ENCODE assay signal across 23 mouse cellular contexts in the genomic region with DNA sequence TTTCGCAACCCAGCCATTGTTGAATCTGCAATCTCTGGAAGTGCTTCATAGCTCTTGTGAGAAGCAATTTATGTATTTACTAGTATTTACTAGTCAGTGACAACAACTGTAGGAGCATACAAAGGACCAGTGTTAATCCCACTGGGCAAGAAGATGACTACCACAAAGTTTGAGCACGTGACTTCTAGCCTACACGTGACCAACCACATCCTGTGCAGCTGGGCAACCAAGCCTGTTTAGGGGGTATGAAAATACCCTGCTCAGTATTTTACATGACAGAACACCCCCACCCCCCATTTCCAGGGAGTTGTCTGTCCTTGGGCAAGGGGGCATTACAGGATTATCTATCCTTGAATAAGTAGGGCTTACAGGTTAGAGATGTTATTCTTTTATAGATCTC. TPM values are rescaled to one million over a fixed set of nuclear protein-coding genes. Genes with fewer than 3 reads are reported as not detected.
DNase-seq lines count a peak whose midpoint lies in the region; ATAC-seq and TF ChIP-seq lines count a peak whose summit lies in the region.
"Had no signal": no experiment of that assay in that cellular context is flagged by ENCODE, and none has a peak within 500 bp of the region (broad histone marks: within the 10 kb centered on the region; RNA-seq: fewer than 3 reads in every experiment).

No protein-coding gene starts in this region.

- no peaks in the 10 kb centered on the region for H3K27me3 ChIP-seq in liver, postnatal 0 days (ENCODE audit: insufficient read depth, low read length)
- H3K27me3 ChIP-seq in liver, embryonic 11.5 days (replicated peaks; ENCODE audit: control insufficient read depth, insufficient read depth, low read length): no peaks in the 10 kb centered on the region
- H3K27me3 ChIP-seq in splenic B cell, adult 2 months (ENCODE audit: control insufficient read depth, insufficient read depth, low read length, poor library complexity, severe bottlenecking): no peaks in the 10 kb centered on the region
- H3K27me3 ChIP-seq: embryonic facial prominence, embryonic 13.5 days; limb, embryonic 15.5 days had no signal

- H3K4me3 ChIP-seq in liver, postnatal 0 days (ENCODE audit: low read depth, low read length): no peak overlapping the region
- H3K4me3 ChIP-seq in liver, embryonic 11.5 days (ENCODE audit: low read depth, low read length): no peak overlapping the region
- H3K4me3 ChIP-seq: embryonic facial prominence, embryonic 13.5 days; heart, embryonic 10.5 days; hindbrain, embryonic 10.5 days; limb, embryonic 15.5 days; megakaryocyte, embryonic 14.5 days had no signal

- H3K27ac ChIP-seq in liver, postnatal 0 days (ENCODE audit: low read depth): peak overlapping the region; percentile 9
- no peak overlapping the region for H3K27ac ChIP-seq in liver, embryonic 11.5 days (ENCODE audit: low read depth, low read length)
- H3K27ac ChIP-seq: embryonic facial prominence, embryonic 13.5 days; heart, embryonic 10.5 days; hindbrain, embryonic 10.5 days; kidney, postnatal 0 days; limb, embryonic 15.5 days had no signal

- no peak for TF ChIP-seq CTCF in liver, postnatal 0 days (IDR thresholded peaks at IDR 0.05; ENCODE audit: low read depth)

- H3K4me2 ChIP-seq in liver, postnatal 0 days (ENCODE audit: low read depth, low read length): no peak overlapping the region
- no peak overlapping the region for H3K4me2 ChIP-seq in liver, embryonic 11.5 days
- H3K4me2 ChIP-seq: embryonic facial prominence, embryonic 13.5 days; limb, embryonic 15.5 days had no signal

- H3K4me1 ChIP-seq in liver, postnatal 0 days (ENCODE audit: insufficient read depth): peaks cover 20% of the 10 kb centered on the region
- peaks cover 3% of the 10 kb centered on the region for H3K4me1 ChIP-seq in liver, embryonic 11.5 days (replicated peaks; ENCODE audit: control insufficient read depth, insufficient read depth, low read length)
- H3K4me1 ChIP-seq: embryonic facial prominence, embryonic 13.5 days; limb, embryonic 15.5 days had no signal

- no peak for TF ChIP-seq EP300 in liver, postnatal 0 days (IDR thresholded peaks at IDR 0.05; ENCODE audit: low read depth)

- peak; percentile 36 for DNase-seq in liver, postnatal 0 days
- DNase-seq in liver, embryonic 11.5 days (ENCODE audit: low spot score): no peak
- DNase-seq in T-cell, adult 2 months (ENCODE audit: low spot score): peak; percentile 10
- DNase-seq in splenic B cell, adult 2 months (ENCODE audit: low read depth, low spot score): peak; percentile 84
- peak; percentile 40 to 54 for DNase-seq in thymus, postnatal 36 days
- DNase-seq in adrenal gland, adult (ENCODE audit: inconsistent age in 2 of 2, low spot score in 1 of 2): no peak
- DNase-seq in urinary bladder, postnatal 25 days (ENCODE audit: low spot score): no peak
- DNase-seq: cerebellum, postnatal 14 days; gastrocnemius, postnatal 25 days; kidney, adult 18-20 months; lung, postnatal 14 days; retina, postnatal 1 day; right cerebral cortex, postnatal 4 days had no signal

- 0 out of 2 replicates have a peak, but pooled peaks cover 3% of the 10 kb centered on the region for H3K36me3 ChIP-seq in liver, postnatal 0 days (replicated peaks; ENCODE audit: insufficient read depth, low read length)
- H3K36me3 ChIP-seq in liver, embryonic 11.5 days (ENCODE audit: control insufficient read depth, insufficient read depth, low read length): no peaks in the 10 kb centered on the region
- no peaks in the 10 kb centered on the region for H3K36me3 ChIP-seq in splenic B cell, adult 2 months (ENCODE audit: control insufficient read depth, insufficient read depth, low read length, poor library complexity, severe bottlenecking)
- H3K36me3 ChIP-seq: embryonic facial prominence, embryonic 13.5 days; G1E; heart, embryonic 10.5 days; hindbrain, embryonic 10.5 days; limb, embryonic 15.5 days had no signal

- WGBS in liver, postnatal 0 days (ENCODE audit: insufficient replicate concordance): 47% methylated on average over 3 of the region's 3 CpGs
- 64% methylated on average over 3 of the region's 3 CpGs for WGBS in liver, embryonic 11.5 days

- no peak for ATAC-seq in liver, postnatal 0 days
- no peak for ATAC-seq in liver, embryonic 11.5 days (replicated peaks; ENCODE audit: low FRiP score)
- ATAC-seq in cerebellum, adult (ENCODE audit: insufficient number of reproducible peaks, low FRiP score, low TSS enrichment): no peak
- ATAC-seq: forebrain, embryonic 14.5 days; midbrain, embryonic 16.5 days had no signal

- no peaks in the 10 kb centered on the region for H3K9me3 ChIP-seq in liver, postnatal 0 days (ENCODE audit: low read length)
- H3K9me3 ChIP-seq in liver, embryonic 11.5 days (ENCODE audit: control insufficient read depth, low read length): no peaks in the 10 kb centered on the region
- H3K9me3 ChIP-seq: embryonic facial prominence, embryonic 13.5 days; G1E; heart, embryonic 10.5 days; hindbrain, embryonic 10.5 days; limb, embryonic 15.5 days had no signal

- H3K9ac ChIP-seq in liver, postnatal 0 days (replicated peaks): no peak overlapping the region
- H3K9ac ChIP-seq in liver, embryonic 11.5 days (ENCODE audit: low read depth, low read length): no peak overlapping the region
- H3K9ac ChIP-seq: embryonic facial prominence, embryonic 13.5 days; limb, embryonic 15.5 days had no signal

RNA-seq across cellular contexts. Expression of gene Gpat3, which starts 11.0 kb away (rescaled TPM):
- 12.2 and 21.2 TPM in 2 replicates for polyA plus RNA-seq in liver, postnatal 0 days (2015; fragmentation: Nextera tagmentation; extraction: Ambion mirVana)
- polyA plus RNA-seq in liver, embryonic 11.5 days (2014; fragmentation: Nextera tagmentation; extraction: Ambion mirVana): 0.60 and 1.2 TPM in 2 replicates
- polyA plus RNA-seq: G1E had no signal

RNA-seq across cellular contexts. Expression of gene Abraxas1, which starts 35.8 kb away (rescaled TPM):
- 11.4 and 11.8 TPM in 2 replicates for polyA plus RNA-seq in liver, postnatal 0 days (2015; fragmentation: Nextera tagmentation; extraction: Ambion mirVana)
- 36.8 and 37.4 TPM in 2 replicates for polyA plus RNA-seq in liver, embryonic 11.5 days (2014; fragmentation: Nextera tagmentation; extraction: Ambion mirVana)

RNA-seq across cellular contexts. Expression of gene Mrps18c, which starts 58.1 kb away (rescaled TPM):
- polyA plus RNA-seq in liver, postnatal 0 days (2015; fragmentation: Nextera tagmentation; extraction: Ambion mirVana): 126 and 127 TPM in 2 replicates
- polyA plus RNA-seq in liver, embryonic 11.5 days (2014; fragmentation: Nextera tagmentation; extraction: Ambion mirVana): 210 and 211 TPM in 2 replicates

RNA-seq across cellular contexts. Expression of gene Helq, which starts 58.2 kb away (rescaled TPM):
- 4.0 and 5.6 TPM in 2 replicates for polyA plus RNA-seq in liver, postnatal 0 days (2015; fragmentation: Nextera tagmentation; extraction: Ambion mirVana)
- 28.2 and 29.4 TPM in 2 replicates for polyA plus RNA-seq in liver, embryonic 11.5 days (2014; fragmentation: Nextera tagmentation; extraction: Ambion mirVana)

Comparison
In these comparisons a context has a peak if more than half of its experiments do, and no peak if none do; other contexts are left out.
1. DNase-seq: peak in liver, postnatal 0 days (single experiment), T-cell, adult 2 months (single experiment), splenic B cell, adult 2 months (single experiment) and thymus, postnatal 36 days (2 of 2); none in liver, embryonic 11.5 days (single experiment), adrenal gland, adult (0 of 2) and urinary bladder, postnatal 25 days (single experiment).